Mouse (Mus musculus): Measurements from ENCODE around the gene Gm10563. TPM values are rescaled to one million over a fixed set of nuclear protein-coding genes. Genes with fewer than 3 reads are reported as not detected.

The Gm10563 gene
- polyA plus RNA-seq, 3 experiments from 2014 or later: 1.7 TPM; not detected in 2

GRCm38 (mm10) chr4:155652283-155653085 lies 7.3 kb upstream of the Gm10563 start:
- ATAC-seq: no peak

- ATAC-seq: no peak
These were observed 6.5 kb upstream of the Gm10563 start for GRCm38 (mm10) chr4:155651553-155652269.

- no peak for ATAC-seq
These were observed 4.1 kb upstream of the Gm10563 start for GRCm38 (mm10) chr4:155649355-155649754.

GRCm38 (mm10) chr4:155645721-155646120 lies 513 bp upstream of the Gm10563 start:
- no peak for ATAC-seq

- ATAC-seq: no peak
These were observed 1.7 kb downstream of the Gm10563 start for GRCm38 (mm10) chr4:155643531-155643930.

GRCm38 (mm10) chr4:155635766-155636499 lies 9.3 kb downstream of the Gm10563 start:
- ATAC-seq: no peak

- ATAC-seq: no peak
These were observed 14.9 kb downstream of the Gm10563 start for GRCm38 (mm10) chr4:155630267-155630666.

- ATAC-seq: peak; percentile 96
These were observed 20.6 kb downstream of the Gm10563 start, which contains the start of gene Cdk11b for GRCm38 (mm10) chr4:155624338-155625291. Cdk11b (plus strand) TSS chr4:155624854.

GRCm38 (mm10) chr4:155618321-155618720 lies 26.9 kb downstream of the Gm10563 start:
- no peak for ATAC-seq

- no peak for ATAC-seq
These were observed 31.9 kb downstream of the Gm10563 start for GRCm38 (mm10) chr4:155613264-155613663.

- ATAC-seq: no peak
These were observed 33.3 kb downstream of the Gm10563 start for GRCm38 (mm10) chr4:155611860-155612259.

- ATAC-seq: no peak
These were observed 38.4 kb downstream of the Gm10563 start for GRCm38 (mm10) chr4:155606825-155607224.

GRCm38 (mm10) chr4:155605132-155605531 lies 40.1 kb downstream of the Gm10563 start:
- no peak for ATAC-seq

GRCm38 (mm10) chr4:155603801-155604200 lies 41.4 kb downstream of the Gm10563 start:
- no peak for ATAC-seq

- ATAC-seq: no peak
These were observed 42.5 kb downstream of the Gm10563 start for GRCm38 (mm10) chr4:155602753-155603152.

GRCm38 (mm10) chr4:155601997-155602456 lies 43.2 kb downstream of the Gm10563 start:
- peak; percentile 16 for ATAC-seq

- peak; percentile 81 for ATAC-seq
These were observed 43.9 kb downstream of the Gm10563 start, which contains the start of gene Slc35e2 for GRCm38 (mm10) chr4:155601091-155601996. Slc35e2 (plus strand) TSS chr4:155601416.

- ATAC-seq: no peak
These were observed 45.0 kb downstream of the Gm10563 start for GRCm38 (mm10) chr4:155599901-155600825.

- no peak for ATAC-seq
These were observed 46.7 kb downstream of the Gm10563 start for GRCm38 (mm10) chr4:155598536-155598935.
